8 mouse cellular contexts compared by ENCODE assay signal in genomic region chr15:89074613-89075477, GRCm38 (mm10). TPM values are rescaled to one million over a fixed set of nuclear protein-coding genes. Genes with fewer than 3 reads are reported as not detected.
DNase-seq lines count a peak whose midpoint lies in the region; ATAC-seq and TF ChIP-seq lines count a peak whose summit lies in the region.

TSS of gene Trabd (plus strand) at chr15:89075124.

- no peaks in the 10 kb centered on the region for H3K27me3 ChIP-seq in liver, adult 2 months (ENCODE audit: control insufficient read depth, insufficient read depth, low read length)
- no peaks in the 10 kb centered on the region for H3K27me3 ChIP-seq in hindbrain, embryonic 16.5 days (replicated peaks; ENCODE audit: control insufficient read depth, insufficient read depth, low read length)
- H3K27me3 ChIP-seq in liver, embryonic 12.5 days (replicated peaks), result peaks cover 42% of the 10 kb centered on the region
- no peaks in the 10 kb centered on the region for H3K27me3 ChIP-seq in stomach, embryonic 14.5 days (ENCODE audit: control insufficient read depth, insufficient read depth, low read length)

- H3K4me3 ChIP-seq in liver, adult 2 months (ENCODE audit: insufficient read depth, low read depth, low read length), result peak within 1 kb of the TSS; percentile 96
- H3K4me3 ChIP-seq in hindbrain, embryonic 16.5 days (ENCODE audit: low read length), result peak within 1 kb of the TSS; percentile 89
- H3K4me3 ChIP-seq in liver, embryonic 12.5 days, result peak within 1 kb of the TSS; percentile 77
- H3K4me3 ChIP-seq in stomach, embryonic 14.5 days (ENCODE audit: low read depth, low read length), result peak within 1 kb of the TSS; percentile 83

- H3K4me2 ChIP-seq in hindbrain, embryonic 16.5 days (ENCODE audit: low read length), result peak within 1 kb of the TSS; percentile 65
- H3K4me2 ChIP-seq in liver, embryonic 12.5 days, result peak within 1 kb of the TSS; percentile 98
- peak within 1 kb of the TSS; percentile 79 for H3K4me2 ChIP-seq in stomach, embryonic 14.5 days (replicated peaks; ENCODE audit: low read depth, low read length)

- ATAC-seq in hindbrain, embryonic 16.5 days, result peak; percentile 38; the same call in 1 of the 2 replicates
- ATAC-seq in liver, embryonic 12.5 days, result no peak
- peak; percentile 4; the same call in 1 of the 2 replicates for ATAC-seq in stomach, embryonic 14.5 days (ENCODE audit: insufficient number of reproducible peaks, insufficient read depth, low FRiP score, low read depth)

- 0 out of 2 replicates have a peak, but pooled peaks cover 2% of the 10 kb centered on the region for H3K36me3 ChIP-seq in liver, adult 2 months (ENCODE audit: control insufficient read depth, insufficient read depth, low read length)
- H3K36me3 ChIP-seq in hindbrain, embryonic 16.5 days (ENCODE audit: control insufficient read depth, insufficient read depth, low read length), result peaks cover 5% of the 10 kb centered on the region; the same call in 1 of the 2 replicates
- H3K36me3 ChIP-seq in liver, embryonic 12.5 days, result peaks cover 6% of the 10 kb centered on the region; the same call in 1 of the 2 replicates
- no peaks in the 10 kb centered on the region for H3K36me3 ChIP-seq in stomach, embryonic 14.5 days (ENCODE audit: control insufficient read depth, insufficient read depth, low read length)

- peak within 1 kb of the TSS; percentile 96 for H3K9ac ChIP-seq in liver, adult 2 months (ENCODE audit: low read depth, low read length)
- H3K9ac ChIP-seq in hindbrain, embryonic 16.5 days (ENCODE audit: low read depth, low read length), result peak within 1 kb of the TSS; percentile 96
- peak within 1 kb of the TSS; percentile 86 for H3K9ac ChIP-seq in liver, embryonic 12.5 days
- peak within 1 kb of the TSS; percentile 89 for H3K9ac ChIP-seq in stomach, embryonic 14.5 days (replicated peaks; ENCODE audit: low read depth, low read length)

- peak within 1 kb of the TSS; percentile 96 for H3K27ac ChIP-seq in liver, adult 2 months (replicated peaks; ENCODE audit: insufficient read depth, low read depth, low read length)
- peak within 1 kb of the TSS; percentile 90 for H3K27ac ChIP-seq in hindbrain, embryonic 16.5 days (ENCODE audit: low read depth, low read length)
- H3K27ac ChIP-seq in liver, embryonic 12.5 days, result peak within 1 kb of the TSS; percentile 77
- H3K27ac ChIP-seq in stomach, embryonic 14.5 days (ENCODE audit: low read length), result peak within 1 kb of the TSS; percentile 76

- peak; percentile 28 for DNase-seq in liver, adult 2 months (ENCODE audit: extremely low read depth, low read depth, low spot score)
- no peak for DNase-seq in liver
- peak in 1 of 2 experiments; percentile 17 for DNase-seq in adrenal gland, postnatal 36 days
- no peak for DNase-seq in gastrocnemius, postnatal 14 days
- DNase-seq in cerebellum, adult 9-10 months, result no peak

- WGBS in liver, adult 2 months, result 34% methylated on average over 11 of the region's 11 CpGs
- WGBS in hindbrain, embryonic 16.5 days, result 20% methylated on average over 11 of the region's 11 CpGs
- WGBS in liver, embryonic 12.5 days (ENCODE audit: insufficient replicate concordance), result 36% methylated on average over 11 of the region's 11 CpGs
- 22% methylated on average over 11 of the region's 11 CpGs for WGBS in stomach, embryonic 14.5 days

- no peak for TF ChIP-seq POLR2A in liver, adult 2 months (IDR thresholded peaks at IDR 0.05; ENCODE audit: extremely low read depth, insufficient read depth, low read length)

- no peaks in the 10 kb centered on the region for H3K9me3 ChIP-seq in hindbrain, embryonic 16.5 days (ENCODE audit: control insufficient read depth, low read length)
- no peaks in the 10 kb centered on the region for H3K9me3 ChIP-seq in liver, embryonic 12.5 days (replicated peaks)
- no peaks in the 10 kb centered on the region for H3K9me3 ChIP-seq in stomach, embryonic 14.5 days (ENCODE audit: control insufficient read depth, low read depth, low read length)

- no peak for TF ChIP-seq CTCF in liver, adult 2 months (IDR thresholded peaks at IDR 0.05; ENCODE audit: low read depth, low read length)

- peaks cover 21% of the 10 kb centered on the region; the same call in 1 of the 2 replicates for H3K79me2 ChIP-seq in liver, adult 2 months (ENCODE audit: control insufficient read depth, insufficient read depth, low read length)

- intact Hi-C loops in gastrocnemius, postnatal 14 days (cut with DNase I; ENCODE audit: low total_unique reads), result no loop called here

- H3K4me1 ChIP-seq in liver, adult 2 months (ENCODE audit: control insufficient read depth, insufficient read depth, low read length), result peaks cover 15% of the 10 kb centered on the region
- H3K4me1 ChIP-seq in hindbrain, embryonic 16.5 days (ENCODE audit: control insufficient read depth, insufficient read depth, low read depth, low read length), result peaks cover 28% of the 10 kb centered on the region
- peaks cover 40% of the 10 kb centered on the region for H3K4me1 ChIP-seq in liver, embryonic 12.5 days
- H3K4me1 ChIP-seq in stomach, embryonic 14.5 days (ENCODE audit: control insufficient read depth, insufficient read depth, low read length), result peaks cover 29% of the 10 kb centered on the region

RNA-seq across cellular contexts. Expression of gene Trabd, which starts in this region (rescaled TPM):
- total RNA-seq in liver, adult 2 months (2014; rRNA removed), result 64.0 and 64.4 TPM in 2 replicates
- 65.5 and 81.6 TPM in 2 replicates for polyA plus RNA-seq in liver, adult 2 months (2012; rRNA removed)
- total RNA-seq in adrenal gland, postnatal 36 days (2021), result 10 to 100 TPM; 41.7 to 43.4 TPM
- total RNA-seq in gastrocnemius, postnatal 14 days (2021), result 10 to 100 TPM; 20.4 to 23.6 TPM
- polyA plus RNA-seq in hindbrain, embryonic 16.5 days (2015; fragmentation: Nextera tagmentation; extraction: Ambion mirVana), result 39.2 and 39.5 TPM in 2 replicates
- 18.4 and 22.9 TPM in 2 replicates for polyA plus RNA-seq in liver, embryonic 12.5 days (2016; fragmentation: Nextera tagmentation; extraction: Ambion mirVana)
- 43.9 and 47.4 TPM in 2 replicates for polyA plus RNA-seq in stomach, embryonic 14.5 days (2014; fragmentation: Nextera tagmentation; extraction: Ambion mirVana)
